Mouse (Mus musculus) layer of hippocampus, postnatal 14 days (tissue): ENCODE data around the gene Etnk2. TPM values are rescaled to one million over a fixed set of nuclear protein-coding genes. Genes with fewer than 3 reads are reported as not detected.
"Not testable (repeated sequence)": the region's sequence is repeated elsewhere in the genome, so short reads cannot be mapped to it uniquely, and the experiment has no call there.

Experiments
- DNase-seq, 2 experiments: peaks; one replicate each; pipeline ENCODE4 v3.0.0; 2021 to 2022; ENCODE audit warnings: low spot score in 2 of 2, mixed read lengths in 1 of 2
- long read RNA-seq, 2 experiments: library from polyadenylated mRNA; stranded (forward); transcript quantifications; one replicate each; pipeline ENCODE4 v2.0.0; 2021
- total RNA-seq, 2 experiments: library from RNA; stranded (reverse); gene quantifications; 2 replicates each; pipeline ENCODE4 v1.2.3; 2021

The Etnk2 gene
- total RNA-seq: 1 to 10 TPM; 5.3 to 5.9 TPM
- long read RNA-seq, experiment 1, partial matches to known transcripts: 0 of 6 reads
- long read RNA-seq, experiment 1, other reads (novel, unspliced or antisense): 2 of 6 reads
- long read RNA-seq, experiment 2, partial matches to known transcripts: 0 of 5 reads
- long read RNA-seq, experiment 2, other reads (novel, unspliced or antisense): 2 of 5 reads

DNA sequence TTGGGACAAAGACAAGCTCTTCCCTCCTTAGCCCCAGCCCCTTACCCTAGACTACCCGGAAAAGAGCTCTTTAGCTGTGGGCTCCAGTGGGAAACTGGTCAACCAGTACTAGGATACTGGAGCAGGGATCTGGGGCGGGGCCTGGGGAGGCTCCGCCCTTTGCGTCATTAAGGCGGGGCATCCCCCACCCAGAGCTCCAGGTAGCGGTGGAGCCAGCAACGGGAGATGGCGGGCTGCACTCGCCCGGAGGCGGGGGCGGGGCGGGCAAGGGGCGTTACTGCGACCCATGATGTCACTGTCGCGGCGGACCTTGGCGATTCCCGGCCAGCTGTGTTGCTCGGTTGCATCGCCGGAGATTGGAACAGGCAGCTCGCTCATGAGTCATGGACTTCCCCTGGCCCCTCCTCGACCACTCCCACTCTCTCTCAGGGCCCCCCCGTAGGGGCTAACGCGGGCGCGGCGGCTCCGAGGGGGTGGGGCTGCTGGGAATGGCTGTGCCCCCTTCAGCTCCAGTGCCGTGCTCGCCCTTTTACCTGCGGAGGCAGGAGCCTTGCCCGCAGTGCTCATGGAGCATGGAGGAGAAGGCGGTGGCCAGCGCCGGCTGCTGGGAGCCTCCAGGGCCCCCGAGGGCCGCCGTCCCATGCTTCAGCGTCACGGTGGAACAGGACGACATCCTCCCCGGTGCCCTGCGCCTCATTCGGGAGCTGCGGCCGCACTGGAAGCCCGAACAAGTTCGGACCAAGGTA, at the start of gene Etnk2:
Etnk2 (plus strand) TSS at position 297 of the 746 bp plus-strand sequence.
- peak; percentile 68 for DNase-seq

- DNase-seq: peak; percentile 56 to 64
Measured at GRCm38 (mm10) chr1:133314364-133314763, 49.0 kb upstream of the Etnk2 start.

GRCm38 (mm10) chr1:133315775-133316174, 47.6 kb upstream of the Etnk2 start:
- no peak for DNase-seq

DNA sequence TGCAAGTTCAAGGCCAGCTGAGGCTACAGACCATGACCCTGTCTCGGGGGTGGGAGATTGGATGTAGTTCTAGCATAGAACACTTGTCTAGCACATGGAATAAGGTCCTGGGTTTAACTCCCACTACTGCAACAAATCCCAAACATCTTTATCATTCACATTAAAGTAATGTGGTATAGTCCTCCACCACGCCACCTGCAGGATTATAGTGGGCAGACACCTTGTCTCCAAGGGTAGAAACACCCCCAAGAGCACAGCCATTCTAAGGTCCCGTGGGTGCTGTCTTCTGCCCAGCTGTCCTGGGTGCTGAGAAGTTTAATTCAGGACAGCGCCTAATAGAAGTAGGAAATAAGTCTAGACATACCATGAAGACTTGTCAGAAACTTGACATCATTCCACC, 46.8 kb upstream of the Etnk2 start:
- DNase-seq: no peak

GRCm38 (mm10) chr1:133317149-133317548, 46.2 kb upstream of the Etnk2 start:
- no peak for DNase-seq

DNA sequence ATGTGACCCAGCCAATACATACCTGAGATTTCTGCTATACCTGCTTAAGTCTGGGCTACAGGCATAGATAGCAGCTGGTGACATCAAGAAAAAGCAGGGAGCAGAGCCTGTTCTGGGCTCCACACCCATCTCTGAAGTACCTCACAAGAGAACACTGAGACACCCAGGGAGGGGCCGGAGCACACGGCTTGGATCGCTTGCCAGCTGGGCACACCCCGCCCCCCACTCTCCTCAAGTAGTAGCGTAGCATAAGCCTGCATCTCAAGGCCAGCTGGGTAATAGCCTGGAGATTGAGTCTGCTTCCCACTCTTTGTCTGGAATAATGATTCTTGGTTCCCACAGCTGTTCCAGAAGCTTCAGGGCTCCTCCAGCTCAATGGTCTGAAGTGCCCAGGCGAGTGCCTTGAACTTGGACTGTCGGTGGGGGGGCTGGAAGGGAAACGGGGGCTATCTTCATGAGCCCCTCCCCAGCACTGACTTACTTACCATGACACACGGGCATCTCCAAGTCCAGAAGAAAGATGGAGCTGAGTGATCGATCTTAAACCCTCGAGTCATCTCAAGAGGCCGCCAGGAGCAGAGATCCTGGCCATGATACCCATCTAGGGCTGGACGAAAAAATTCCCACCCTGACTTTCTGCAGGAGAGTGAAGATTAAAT, 42.0 kb upstream of the Etnk2 start, which contains the start of gene Kiss1:
Kiss1 (plus strand) TSS at position 609 of the 659 bp plus-strand sequence.
- no peak for DNase-seq

DNA sequence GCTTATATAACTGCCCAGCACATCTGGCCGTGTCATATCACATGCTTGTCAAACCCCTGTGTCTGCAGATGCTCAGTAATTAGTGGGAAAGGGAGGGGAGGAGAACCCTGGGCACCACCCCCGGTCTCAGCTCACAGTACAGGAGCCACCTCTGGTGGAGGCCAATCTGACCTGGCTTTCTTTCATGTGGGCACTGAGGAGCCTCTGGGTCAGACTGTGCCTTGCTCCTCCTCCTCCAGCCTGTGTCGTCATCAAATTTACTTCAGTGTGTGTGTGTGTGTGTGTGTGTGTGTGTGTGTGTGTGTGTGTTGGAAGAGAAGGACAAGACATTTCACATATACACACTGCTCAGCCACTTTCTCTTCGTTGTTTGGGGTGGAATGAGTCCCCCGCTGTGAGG, 40.0 kb upstream of the Etnk2 start:
- no peak for DNase-seq

DNA sequence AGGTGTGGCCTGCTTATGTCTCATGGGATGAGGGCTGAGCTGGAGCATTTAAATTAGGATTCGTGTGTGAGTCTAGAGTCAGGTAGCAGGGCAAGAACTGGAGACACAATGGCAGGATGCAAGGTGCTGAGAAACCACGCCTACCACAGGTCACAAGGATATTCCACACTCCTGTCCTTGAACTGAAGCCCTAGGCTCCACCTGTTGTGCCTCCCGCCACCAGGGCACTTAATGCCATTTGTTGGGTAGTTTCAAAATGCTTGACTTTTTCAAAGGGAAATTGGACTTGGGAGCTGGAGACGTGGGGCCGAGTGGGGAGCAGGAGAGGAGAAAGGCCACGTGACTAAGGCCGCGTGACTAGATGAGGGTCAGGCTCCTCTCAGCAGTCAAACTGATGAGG, 37.4 kb upstream of the Etnk2 start:
- DNase-seq: no peak

- no peak for DNase-seq
Measured at GRCm38 (mm10) chr1:133327094-133327493, 36.3 kb upstream of the Etnk2 start.

DNA sequence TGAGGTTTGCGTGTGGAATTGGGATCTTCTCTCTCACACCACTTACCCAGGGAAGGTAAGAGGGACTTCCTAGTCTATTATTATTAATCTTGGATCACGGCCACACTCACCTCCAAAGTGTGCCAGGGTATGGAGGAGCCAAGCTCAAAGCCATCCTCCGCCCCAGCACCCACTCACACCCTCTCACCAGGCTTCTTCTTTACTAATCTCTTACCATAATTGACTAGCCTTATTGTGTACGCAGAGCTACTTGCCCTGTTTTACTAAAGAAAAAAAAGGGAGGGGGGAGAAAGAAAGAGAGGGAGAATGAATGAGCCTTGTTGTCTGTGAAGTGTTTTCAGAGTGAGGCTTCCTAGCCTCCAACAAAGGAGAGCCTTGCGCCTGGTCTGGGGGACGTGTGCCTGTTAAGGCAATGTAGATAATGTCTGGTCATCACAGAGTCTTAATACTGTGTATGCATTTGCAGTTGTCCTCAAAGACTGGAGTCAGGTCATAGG, 35.0 kb upstream of the Etnk2 start:
- DNase-seq: no peak

- no peak for DNase-seq
Measured at GRCm38 (mm10) chr1:133328896-133329637, 34.3 kb upstream of the Etnk2 start.

DNA sequence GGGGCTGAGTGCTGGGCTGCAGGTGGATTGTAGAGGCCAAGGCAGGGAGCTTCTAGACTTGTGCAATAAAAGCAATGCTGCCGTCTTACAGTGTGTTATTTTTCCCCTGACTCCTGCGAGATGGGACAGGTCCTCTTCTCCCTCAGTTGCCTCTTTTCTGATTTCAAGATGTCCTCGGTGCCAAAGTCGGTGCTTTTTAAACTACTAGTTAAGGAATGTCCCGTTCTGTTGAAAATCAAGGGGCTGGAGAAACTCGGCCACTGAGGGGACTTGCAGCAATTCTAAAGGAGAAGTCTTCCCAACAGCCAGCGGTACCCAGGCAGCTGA, 33.8 kb upstream of the Etnk2 start:
- no peak for DNase-seq

DNA sequence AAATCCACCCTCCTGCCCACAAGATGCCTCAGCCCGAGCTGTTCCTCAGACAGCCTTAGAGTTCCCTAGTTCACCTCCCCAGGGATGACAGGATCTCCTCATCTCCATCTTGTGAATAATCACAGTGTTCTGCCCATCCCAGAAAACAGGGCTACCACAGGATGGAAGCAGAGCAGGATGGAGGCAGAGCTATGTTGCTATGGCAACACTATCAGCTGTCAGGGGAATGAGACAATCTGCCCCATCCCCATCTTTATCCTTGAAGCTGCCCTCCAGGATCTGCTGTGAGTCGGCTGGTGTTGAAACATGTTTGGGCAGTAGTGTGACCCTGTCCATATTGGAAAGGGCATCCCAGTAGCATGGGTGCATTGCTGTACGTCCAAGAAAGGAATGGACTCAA, 32.2 kb upstream of the Etnk2 start:
- peak in 1 of 2 experiments; percentile 50 for DNase-seq

GRCm38 (mm10) chr1:133332656-133333430, 30.5 kb upstream of the Etnk2 start:
- DNase-seq: no peak

GRCm38 (mm10) chr1:133333937-133334336, 29.4 kb upstream of the Etnk2 start:
- no peak for DNase-seq

DNA sequence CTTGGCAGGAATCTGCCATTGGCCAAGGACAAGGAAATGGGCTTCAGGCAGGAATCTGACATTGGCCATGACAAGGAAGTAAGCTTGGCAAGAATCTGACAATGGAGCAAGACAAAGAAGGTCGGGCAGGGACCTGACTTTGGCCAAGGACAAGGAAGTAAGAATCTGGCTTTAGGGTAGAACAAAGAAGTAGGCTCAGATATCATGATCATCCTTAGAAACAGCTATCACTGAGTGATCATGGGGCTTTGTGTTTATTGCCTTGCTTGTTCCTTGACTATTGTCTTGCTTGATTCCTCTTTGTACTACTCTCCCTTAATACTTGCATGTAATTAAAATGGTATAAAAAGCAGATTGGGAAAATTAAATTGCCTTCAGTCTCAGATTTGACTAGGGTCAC, 23.0 kb upstream of the Etnk2 start:
- not testable (repeated sequence) for DNase-seq

- no peak for DNase-seq
Measured at GRCm38 (mm10) chr1:133344357-133344756, 19.0 kb upstream of the Etnk2 start.

GRCm38 (mm10) chr1:133346531-133346930, 16.8 kb upstream of the Etnk2 start:
- no peak for DNase-seq

DNA sequence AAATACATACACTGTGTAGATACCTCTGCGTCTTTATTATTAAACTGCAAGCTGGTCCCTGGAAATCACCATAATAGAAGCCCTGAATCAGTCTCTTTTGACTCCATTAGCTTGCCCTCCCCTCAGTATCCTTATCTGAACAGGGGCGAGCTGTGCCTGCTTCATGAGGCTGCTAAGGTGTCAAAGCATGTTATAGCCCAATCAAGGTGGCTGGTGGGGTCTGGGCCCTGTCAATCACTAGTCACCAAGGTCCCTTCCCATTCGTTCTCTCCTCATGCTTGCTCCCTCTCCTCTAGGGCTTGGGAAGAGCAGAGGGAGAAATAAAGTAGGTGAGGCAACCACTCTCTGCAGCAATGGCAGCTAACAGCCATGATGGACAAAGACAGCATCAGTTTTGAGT, 16.1 kb upstream of the Etnk2 start:
- no peak for DNase-seq

DNA sequence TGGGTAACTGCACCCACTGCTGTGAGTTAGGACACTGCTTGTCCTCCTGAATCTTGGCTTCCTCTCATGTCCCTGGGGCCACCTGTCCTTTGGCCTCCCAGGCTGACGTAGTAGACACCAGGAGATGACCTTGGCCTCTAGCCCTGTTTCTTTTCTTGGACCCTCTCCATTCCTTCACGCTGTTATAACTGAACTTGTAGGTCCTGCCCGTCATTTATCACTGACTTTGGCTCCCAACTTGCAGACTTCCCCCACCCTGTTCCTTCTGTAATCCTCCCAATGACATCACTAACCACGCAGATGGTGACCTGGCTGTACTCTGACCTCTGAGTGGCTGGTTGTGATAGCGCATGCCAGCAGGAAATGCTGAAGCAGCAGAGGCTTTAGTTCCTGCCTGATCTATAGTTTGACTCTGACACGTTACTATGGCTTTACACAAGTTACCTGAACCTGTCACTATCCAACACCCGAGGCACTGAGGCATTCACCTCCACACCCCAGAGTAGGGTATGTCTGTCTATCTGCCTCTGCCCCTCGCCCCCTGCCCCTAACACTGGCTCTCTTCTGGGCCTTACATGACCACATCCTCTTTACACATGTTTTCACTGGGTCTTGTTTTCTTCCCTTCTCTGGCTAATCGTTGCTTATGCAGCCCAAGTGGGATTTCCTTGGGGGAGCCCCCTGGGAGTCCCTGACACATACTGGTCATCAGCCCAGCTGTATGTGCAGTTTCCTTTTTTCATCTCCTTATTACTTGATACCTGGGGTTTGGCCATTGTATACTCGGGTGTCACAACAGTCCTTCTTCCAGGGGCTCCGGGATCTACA, 15.5 kb upstream of the Etnk2 start:
- no peak for DNase-seq
